Mouse (Mus musculus): Measurements from ENCODE around the gene Gm49355. TPM values are rescaled to one million over a fixed set of nuclear protein-coding genes. Genes with fewer than 3 reads are reported as not detected.

The Gm49355 gene
- polyA plus RNA-seq, 1 experiment from 2014 or later, result 0.17 TPM

DNA sequence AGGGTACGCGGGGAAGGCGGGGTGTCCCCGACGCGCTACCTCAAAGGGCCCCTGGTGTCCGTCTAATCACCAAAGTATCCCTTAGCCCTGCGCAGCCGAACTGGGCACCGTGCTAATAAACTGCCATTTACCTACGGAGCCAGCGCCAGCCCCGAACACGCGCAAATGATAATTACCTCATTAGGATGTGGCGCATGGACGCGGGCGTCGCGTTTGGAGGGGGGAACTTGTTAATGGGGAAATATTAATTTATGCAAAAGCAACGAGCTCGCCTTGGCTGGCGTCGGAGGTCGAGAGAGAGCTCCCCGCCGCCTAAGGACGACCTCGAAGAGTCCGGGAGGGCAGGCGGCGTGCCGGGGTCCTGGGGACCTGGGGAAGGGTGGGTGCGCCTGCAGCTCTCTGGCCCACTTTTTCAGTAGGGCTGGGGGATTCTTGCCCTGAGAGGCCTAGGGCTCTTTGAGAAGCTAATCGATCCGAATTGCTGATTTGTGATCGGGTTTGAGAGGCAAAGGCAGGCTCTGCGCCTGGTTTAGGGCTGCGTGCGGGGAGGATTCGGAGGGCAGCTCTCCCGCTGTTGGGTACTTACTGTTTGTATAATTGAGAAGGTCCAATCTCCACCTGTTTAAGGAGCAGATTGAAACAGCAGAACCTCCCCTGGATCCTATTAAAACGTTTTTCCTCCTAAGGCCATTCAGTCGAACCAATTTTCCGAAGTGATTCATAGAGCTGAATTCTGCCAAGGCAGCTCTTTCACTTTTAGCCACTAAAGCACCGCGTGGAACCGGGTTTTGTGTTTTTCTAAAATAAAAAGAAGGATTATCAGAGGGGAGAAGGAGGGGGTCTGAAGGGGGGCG lies 62.5 kb downstream of the Gm49355 start:
- no peak for ATAC-seq (replicated peaks; ENCODE audit: extremely low read depth, insufficient read depth, low FRiP score)
- no peaks in the 10 kb centered on the region for H3K36me3 ChIP-seq (ENCODE audit: control insufficient read depth, insufficient read depth)
- WGBS, result 1% methylated on average over 50 of the region's 50 CpGs
- no peak overlapping the region for H3K27ac ChIP-seq (ENCODE audit: low read length)
- no peak overlapping the region for H3K9ac ChIP-seq (ENCODE audit: low read length)
- H3K4me2 ChIP-seq (ENCODE audit: low read depth, low read length), result peak overlapping the region; percentile 55
- H3K9me3 ChIP-seq (replicated peaks; ENCODE audit: control insufficient read depth, low read length), result no peaks in the 10 kb centered on the region
- H3K4me3 ChIP-seq (ENCODE audit: low read length), result peak overlapping the region; percentile 43
- H3K4me1 ChIP-seq (ENCODE audit: control insufficient read depth, insufficient read depth, low read length), result peaks cover 4% of the 10 kb centered on the region; the same call in 1 of the 2 replicates
- H3K27me3 ChIP-seq (ENCODE audit: control insufficient read depth, insufficient read depth, low read length), result peaks cover 100% of the 10 kb centered on the region

DNA sequence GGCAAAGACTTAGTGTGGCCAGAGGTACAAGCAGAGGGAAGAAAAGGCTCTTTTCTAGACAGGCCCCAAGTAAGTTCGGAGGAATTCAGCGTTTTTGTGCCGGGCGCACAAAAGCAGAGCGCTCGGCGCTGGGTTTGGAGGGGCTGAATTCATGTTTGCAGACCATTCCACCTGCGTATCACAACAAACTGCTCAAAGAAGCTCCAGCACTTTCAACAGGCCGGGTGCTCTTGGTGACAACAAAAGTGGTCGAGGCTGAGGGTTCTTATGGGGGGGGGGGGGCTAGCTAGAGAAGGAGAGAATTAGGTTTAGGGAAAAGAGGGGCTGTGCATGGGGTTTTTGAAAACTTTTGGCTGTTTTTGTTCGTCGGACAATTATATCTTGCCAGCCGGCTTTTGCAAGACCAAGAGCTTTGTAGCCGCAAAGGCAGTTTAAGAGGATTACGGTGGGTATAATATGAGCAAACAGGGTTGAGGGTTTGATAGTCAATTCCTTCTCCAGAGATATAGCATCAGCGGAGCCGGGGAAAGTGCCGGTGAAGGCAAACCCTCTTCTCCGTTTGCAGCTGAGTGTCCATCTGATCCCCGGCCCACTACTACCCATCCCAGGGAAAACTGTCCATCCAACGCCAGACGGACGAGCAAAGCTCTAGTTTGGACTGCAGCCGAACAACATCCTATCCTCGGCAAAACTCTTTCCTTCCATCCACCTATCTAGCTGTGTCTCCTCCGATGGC lies 63.3 kb downstream of the Gm49355 start:
- H3K27ac ChIP-seq (ENCODE audit: low read length), result no peak overlapping the region
- no peak overlapping the region for H3K9ac ChIP-seq (ENCODE audit: low read length)
- peaks cover 99% of the 10 kb centered on the region for H3K27me3 ChIP-seq (ENCODE audit: control insufficient read depth, insufficient read depth, low read length)
- peaks cover 2% of the 10 kb centered on the region; the same call in 1 of the 2 replicates for H3K4me1 ChIP-seq (ENCODE audit: control insufficient read depth, insufficient read depth, low read length)
- WGBS, result 3% methylated on average over 26 of the region's 26 CpGs
- H3K4me2 ChIP-seq (ENCODE audit: low read depth, low read length), result peak overlapping the region; percentile 55
- H3K4me3 ChIP-seq (ENCODE audit: low read length), result peak overlapping the region; percentile 43
- no peaks in the 10 kb centered on the region for H3K9me3 ChIP-seq (replicated peaks; ENCODE audit: control insufficient read depth, low read length)
- ATAC-seq (replicated peaks; ENCODE audit: extremely low read depth, insufficient read depth, low FRiP score), result no peak
- no peaks in the 10 kb centered on the region for H3K36me3 ChIP-seq (ENCODE audit: control insufficient read depth, insufficient read depth)

DNA sequence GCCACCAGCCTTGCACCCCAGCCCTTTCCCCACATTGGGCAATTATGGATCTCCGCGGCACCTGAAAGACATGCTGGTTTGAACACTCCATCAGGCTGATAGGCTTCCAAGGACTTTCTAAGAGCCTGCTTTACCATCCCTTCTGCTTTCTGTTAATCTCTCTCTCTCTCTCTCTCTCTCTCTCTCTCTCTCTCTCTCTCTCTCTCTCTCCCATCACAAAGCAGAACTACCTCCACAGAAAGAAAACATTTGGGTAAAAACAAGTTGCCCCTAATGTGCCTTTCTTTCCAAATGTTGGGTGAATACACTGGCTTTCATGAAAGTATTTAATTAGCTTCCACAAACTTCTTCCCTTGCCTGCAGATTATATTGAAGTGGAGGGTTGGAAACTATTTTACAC lies 64.3 kb downstream of the Gm49355 start, which contains the start of gene Fezf2:
Gene Fezf2 (minus strand): TSS at position 101 of the 400 bp plus-strand sequence.
- H3K4me2 ChIP-seq (ENCODE audit: low read depth, low read length), result peak within 1 kb of the TSS; percentile 55
- H3K27ac ChIP-seq (ENCODE audit: low read length), result no peak within 1 kb of the TSS
- ATAC-seq (replicated peaks; ENCODE audit: extremely low read depth, insufficient read depth, low FRiP score), result no peak
- no peaks in the 10 kb centered on the region for H3K9me3 ChIP-seq (replicated peaks; ENCODE audit: control insufficient read depth, low read length)
- peak within 1 kb of the TSS; percentile 43; the same call in 1 of the 2 replicates for H3K4me3 ChIP-seq (ENCODE audit: low read length)
- 5% methylated on average over 2 of the region's 2 CpGs for WGBS
- H3K9ac ChIP-seq (ENCODE audit: low read length), result no peak within 1 kb of the TSS
- H3K36me3 ChIP-seq (ENCODE audit: control insufficient read depth, insufficient read depth), result no peaks in the 10 kb centered on the region
- peaks cover 2% of the 10 kb centered on the region; the same call in 1 of the 2 replicates for H3K4me1 ChIP-seq (ENCODE audit: control insufficient read depth, insufficient read depth, low read length)
- H3K27me3 ChIP-seq (ENCODE audit: control insufficient read depth, insufficient read depth, low read length), result peaks cover 95% of the 10 kb centered on the region

DNA sequence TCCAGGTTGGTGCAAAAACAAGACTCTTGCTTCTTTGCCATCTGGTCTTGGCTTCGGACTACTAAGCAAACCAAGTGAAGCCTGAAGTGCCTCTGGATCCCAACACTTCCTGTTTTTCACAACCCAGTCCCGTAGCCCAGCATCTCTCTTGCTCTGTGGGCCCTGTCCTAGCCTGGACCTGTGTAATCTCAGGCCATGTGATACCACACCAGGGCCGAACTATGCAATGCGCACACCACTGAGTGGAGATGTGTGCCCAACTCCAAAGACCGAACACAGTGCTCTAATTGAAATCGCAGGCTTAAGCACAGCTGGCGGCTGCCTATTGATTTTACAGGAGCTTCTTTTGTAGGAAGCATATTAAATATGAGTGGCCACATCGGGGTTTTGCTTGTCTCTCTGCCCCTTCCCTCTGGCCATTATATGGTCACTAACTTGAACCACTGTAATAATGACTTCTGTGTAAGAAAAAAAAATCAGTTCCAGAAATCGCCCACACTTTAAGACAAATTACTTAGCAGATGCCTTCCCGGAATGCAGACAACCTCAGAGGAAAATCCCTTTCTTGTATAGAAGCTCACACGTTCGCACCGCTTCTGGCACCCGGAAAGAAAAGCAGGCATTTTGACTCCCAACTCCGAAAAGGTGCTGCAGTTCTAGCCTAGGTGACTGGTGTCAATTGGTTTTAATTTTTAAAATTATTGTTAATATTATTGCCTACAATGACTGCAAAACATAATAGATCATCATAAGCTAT lies 65.7 kb downstream of the Gm49355 start:
- no peak overlapping the region for H3K27ac ChIP-seq (ENCODE audit: low read length)
- WGBS, result 14% methylated on average over 15 of the region's 15 CpGs
- no peak overlapping the region for H3K4me2 ChIP-seq (ENCODE audit: low read depth, low read length)
- ATAC-seq (replicated peaks; ENCODE audit: extremely low read depth, insufficient read depth, low FRiP score), result no peak
- H3K4me3 ChIP-seq (ENCODE audit: low read length), result no peak overlapping the region
- H3K27me3 ChIP-seq (ENCODE audit: control insufficient read depth, insufficient read depth, low read length), result peaks cover 93% of the 10 kb centered on the region
- no peak overlapping the region for H3K9ac ChIP-seq (ENCODE audit: low read length)
- peaks cover 2% of the 10 kb centered on the region; the same call in 1 of the 2 replicates for H3K4me1 ChIP-seq (ENCODE audit: control insufficient read depth, insufficient read depth, low read length)
- no peaks in the 10 kb centered on the region for H3K9me3 ChIP-seq (replicated peaks; ENCODE audit: control insufficient read depth, low read length)
- no peaks in the 10 kb centered on the region for H3K36me3 ChIP-seq (ENCODE audit: control insufficient read depth, insufficient read depth)

DNA sequence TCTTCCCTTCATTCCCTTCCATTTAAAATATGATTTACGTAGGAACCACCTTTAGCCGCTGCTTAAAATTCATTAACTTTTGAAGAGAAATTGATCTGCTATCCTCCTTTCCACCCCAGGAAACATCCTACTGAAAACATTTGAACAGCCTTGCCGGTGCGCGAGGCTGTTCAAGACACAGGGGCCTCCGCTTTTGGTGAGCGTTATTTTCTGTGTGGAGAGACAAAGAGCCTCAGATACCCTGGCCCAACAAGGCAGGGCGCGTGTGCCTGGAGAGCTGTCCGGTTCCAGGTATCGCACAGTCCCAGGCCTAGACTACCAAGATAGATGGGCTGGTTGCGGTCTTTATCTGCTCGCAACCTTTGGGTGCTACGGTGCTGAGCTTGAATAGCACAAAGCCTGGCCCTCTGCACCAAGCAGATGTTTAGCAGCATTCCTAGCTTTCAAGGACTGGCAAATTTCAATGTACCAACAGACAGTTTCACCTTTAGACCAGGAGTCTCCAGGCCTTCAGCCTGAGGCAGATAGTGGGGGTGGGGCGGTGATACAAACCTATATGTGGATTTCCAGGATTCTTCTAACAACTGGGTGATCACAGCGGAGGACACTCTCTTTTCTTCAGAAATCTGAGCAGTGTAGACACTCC lies 66.6 kb downstream of the Gm49355 start:
- no peak for ATAC-seq (replicated peaks; ENCODE audit: extremely low read depth, insufficient read depth, low FRiP score)
- WGBS, result 11% methylated on average over 16 of the region's 16 CpGs
- Histone ChIP-seq H3K9me3 (replicated peaks; ENCODE audit: control insufficient read depth, low read length) (no peaks in the 10 kb centered on the region), H3K36me3 (ENCODE audit: control insufficient read depth, insufficient read depth) (no peaks in the 10 kb centered on the region), H3K27me3 (ENCODE audit: control insufficient read depth, insufficient read depth, low read length) (peaks cover 88% of the 10 kb centered on the region), H3K4me2 (ENCODE audit: low read depth, low read length) (no peak overlapping the region), H3K4me3 (ENCODE audit: low read length) (no peak overlapping the region), H3K9ac (ENCODE audit: low read length) (no peak overlapping the region), H3K27ac (ENCODE audit: low read length) (no peak overlapping the region), H3K4me1 (ENCODE audit: control insufficient read depth, insufficient read depth, low read length) (peaks cover 2% of the 10 kb centered on the region; the same call in 1 of the 2 replicates)

Other genes starting within 250 kb of the Gm49355 start
- 31.3 and 35.9 TPM in 2 replicates for gene 3830406C13Rik, start 197 bp downstream of the Gm49355 start, polyA plus RNA-seq (2015; fragmentation: Nextera tagmentation; extraction: Ambion mirVana)
- 0.39 and 0.70 TPM in 2 replicates for gene Fezf2, start 64.2 kb downstream of the Gm49355 start, polyA plus RNA-seq (2015; fragmentation: Nextera tagmentation; extraction: Ambion mirVana)